Mouse (Mus musculus): Measurements from ENCODE around the gene B3gnt9. TPM values are rescaled to one million over a fixed set of nuclear protein-coding genes. Genes with fewer than 3 reads are reported as not detected.

Gene B3gnt9
- total RNA-seq, 2 experiments from 2014 or later = 1.8 to 3.5 TPM

DNA sequence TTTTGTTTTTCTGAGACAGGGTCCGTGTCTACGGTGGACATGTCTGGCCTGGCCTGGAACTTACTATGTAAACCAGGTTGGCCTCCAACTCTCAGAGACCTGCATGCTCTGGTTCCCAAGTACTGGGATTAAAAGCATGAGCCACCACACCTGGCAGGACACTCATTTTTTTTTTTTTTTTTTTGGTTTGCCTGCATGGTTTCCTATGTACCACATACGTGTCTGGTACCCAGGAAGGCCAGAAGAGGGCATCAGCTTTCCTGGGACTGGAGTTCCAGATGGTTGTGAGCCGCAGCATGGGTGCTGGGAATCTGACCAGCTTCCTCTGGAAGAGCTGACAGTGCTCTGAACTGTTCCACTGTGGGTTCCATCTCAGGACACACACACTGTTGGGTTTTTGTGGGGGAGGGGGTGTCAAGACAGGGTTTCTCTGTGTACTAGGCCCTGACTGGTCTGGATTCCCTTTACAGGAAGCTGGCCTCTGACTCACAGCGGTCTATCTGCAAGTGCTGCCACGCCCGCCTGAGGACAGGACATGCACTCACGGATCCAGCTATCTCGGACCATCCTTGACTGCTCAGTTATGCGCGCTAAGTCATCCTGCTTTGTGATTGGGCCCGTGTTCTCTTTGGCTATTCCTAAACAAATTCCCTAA is 6.5 kb upstream of the B3gnt9 start:
- Histone ChIP-seq H3K27ac (no peak overlapping the region), H3K4me3 (no peak overlapping the region)
- TF ChIP-seq CTCF (IDR thresholded peaks at IDR 0.05) = no peak
- no peak for DNase-seq
- intact Hi-C loops (cut with DNase I) = no loop called here

DNA sequence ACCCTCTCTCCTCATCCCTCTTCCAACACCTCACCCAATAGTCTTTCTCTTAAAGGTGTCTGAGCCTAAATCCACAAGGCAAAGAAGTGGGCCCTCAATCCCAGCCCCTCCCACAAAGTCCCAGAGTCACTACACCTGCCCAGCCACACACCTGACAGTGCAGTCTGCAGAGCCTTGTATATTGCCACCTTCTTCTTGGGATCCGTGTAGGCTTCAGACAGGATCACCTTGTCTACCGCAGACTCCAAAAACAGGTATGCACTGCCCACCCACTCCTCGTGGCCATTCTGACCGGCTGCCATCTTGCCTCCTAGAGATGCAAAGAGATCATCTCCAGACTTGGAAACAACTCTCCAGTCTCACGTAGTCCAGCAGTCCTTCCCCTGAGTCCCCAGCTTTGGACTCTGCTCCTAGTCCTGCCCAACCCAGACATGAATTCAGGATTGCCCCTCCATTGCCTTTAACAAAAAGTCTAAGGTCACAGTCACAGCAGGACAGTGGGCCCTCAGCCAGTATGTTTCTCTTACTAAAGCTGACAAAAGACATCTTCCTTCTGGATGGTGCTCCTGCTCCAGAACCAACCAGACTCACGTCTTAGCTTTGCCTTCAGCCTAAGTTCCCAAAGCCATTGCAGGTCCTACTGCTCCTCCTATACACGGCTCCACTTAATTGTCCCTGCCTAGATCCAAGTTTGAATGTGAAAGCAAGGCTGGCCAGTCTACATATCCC is 5.6 kb upstream of the B3gnt9 start:
- intact Hi-C loops (cut with DNase I) = no loop called here
- no peak overlapping the region for H3K4me3 ChIP-seq
- TF ChIP-seq CTCF (IDR thresholded peaks at IDR 0.05) = no peak
- no peak for DNase-seq
- no peak overlapping the region for H3K27ac ChIP-seq

DNA sequence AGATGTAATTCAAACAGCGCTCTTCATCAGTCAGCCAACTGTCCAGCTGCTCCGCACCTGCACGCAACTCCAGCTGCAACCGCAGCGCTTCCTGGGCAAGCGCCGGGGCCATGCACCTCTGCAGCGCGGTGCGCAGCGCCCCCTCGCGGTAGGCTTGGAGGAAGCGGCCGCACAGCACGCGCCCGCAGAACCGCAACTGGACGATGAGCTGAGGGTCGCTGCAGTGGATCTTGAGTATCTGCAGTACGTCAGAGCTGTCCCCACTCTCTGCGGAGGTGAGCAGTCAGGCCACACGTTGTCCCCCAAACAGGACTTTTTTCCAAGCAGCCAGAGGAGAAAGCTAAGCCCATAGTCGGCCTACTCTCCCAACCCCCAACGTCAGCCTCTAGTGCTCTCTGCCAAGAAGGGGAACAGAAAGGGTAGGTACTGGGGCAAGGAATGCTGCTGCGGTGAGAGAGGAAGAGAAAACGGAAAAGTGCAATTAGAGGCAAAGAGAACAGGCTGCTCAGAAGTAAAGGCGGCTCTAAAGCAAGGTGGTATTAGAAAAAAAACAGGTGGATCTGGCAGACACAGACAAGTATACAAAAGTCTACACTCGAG is 4.9 kb upstream of the B3gnt9 start:
- no peak overlapping the region for H3K27ac ChIP-seq
- peak; percentile 85 for DNase-seq
- intact Hi-C loops (cut with DNase I) = loop anchor here (1.0 to 2.0 kb wide), 2 partner anchors 122 to 139 kb away; no protein-coding TSS in a partner anchor
- peak; percentile 99; the same call in 1 of the 2 replicates for TF ChIP-seq CTCF (IDR thresholded peaks at IDR 0.05)
- peak overlapping the region; percentile 71 for H3K4me3 ChIP-seq

DNA sequence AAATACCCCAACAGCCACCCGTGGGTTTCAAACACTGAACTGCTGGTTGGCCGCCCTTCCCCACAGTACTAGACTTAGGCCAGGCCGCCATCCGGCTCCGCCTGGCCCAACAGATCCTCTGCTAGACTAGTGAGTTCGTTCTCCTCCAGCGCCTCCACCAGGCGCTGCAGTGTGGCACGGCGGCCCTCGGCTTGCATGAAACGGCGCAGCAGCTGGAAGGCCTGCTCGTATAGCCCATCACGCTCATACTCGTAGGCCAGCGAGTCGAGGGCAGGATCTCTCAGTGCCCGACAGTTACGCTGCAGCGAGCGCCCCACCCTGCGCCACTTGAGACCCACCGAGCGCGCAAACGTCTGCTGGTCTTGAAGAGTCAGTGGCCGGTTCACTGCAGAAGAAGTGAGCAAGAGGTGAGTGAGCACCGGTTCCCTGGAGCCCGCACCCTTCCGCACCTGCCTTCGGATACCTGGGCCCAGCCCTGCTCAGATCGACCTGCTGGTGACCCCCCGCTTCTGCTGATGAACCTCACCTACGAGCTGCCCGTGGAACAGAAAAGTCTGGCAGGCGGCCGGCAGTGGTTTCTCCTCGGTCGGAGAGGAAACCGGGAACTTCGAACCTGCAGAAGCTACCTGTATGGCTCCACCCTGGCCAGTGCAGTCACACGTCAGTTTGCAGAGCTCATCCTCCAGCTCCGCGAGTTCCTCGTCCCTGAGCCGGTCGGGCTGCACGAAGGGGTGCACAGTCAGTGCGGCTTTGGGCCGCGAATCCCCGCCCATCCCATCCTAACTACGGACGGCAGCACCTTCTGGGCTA is 4.2 kb upstream of the B3gnt9 start:
- no peak overlapping the region for H3K27ac ChIP-seq
- TF ChIP-seq CTCF (IDR thresholded peaks at IDR 0.05) = peak; percentile 6; the same call in 1 of the 2 replicates
- H3K4me3 ChIP-seq = peak overlapping the region; percentile 71
- peak; percentile 49 for DNase-seq
- intact Hi-C loops (cut with DNase I) = loop anchor here (1.0 to 2.0 kb wide), 2 partner anchors 121 to 138 kb away; no protein-coding TSS in a partner anchor

- Histone ChIP-seq H3K4me3 (no peak overlapping the region), H3K27ac (no peak overlapping the region)
- no peak for TF ChIP-seq CTCF (IDR thresholded peaks at IDR 0.05)
- intact Hi-C loops (cut with DNase I) = loop anchor here (2.0 kb wide), 1 partner anchor 137 kb away; no protein-coding TSS in a partner anchor
- DNase-seq = no peak
Measured at GRCm38 (mm10) chr8:105257318-105258114, 2.6 kb upstream of the B3gnt9 start.

DNA sequence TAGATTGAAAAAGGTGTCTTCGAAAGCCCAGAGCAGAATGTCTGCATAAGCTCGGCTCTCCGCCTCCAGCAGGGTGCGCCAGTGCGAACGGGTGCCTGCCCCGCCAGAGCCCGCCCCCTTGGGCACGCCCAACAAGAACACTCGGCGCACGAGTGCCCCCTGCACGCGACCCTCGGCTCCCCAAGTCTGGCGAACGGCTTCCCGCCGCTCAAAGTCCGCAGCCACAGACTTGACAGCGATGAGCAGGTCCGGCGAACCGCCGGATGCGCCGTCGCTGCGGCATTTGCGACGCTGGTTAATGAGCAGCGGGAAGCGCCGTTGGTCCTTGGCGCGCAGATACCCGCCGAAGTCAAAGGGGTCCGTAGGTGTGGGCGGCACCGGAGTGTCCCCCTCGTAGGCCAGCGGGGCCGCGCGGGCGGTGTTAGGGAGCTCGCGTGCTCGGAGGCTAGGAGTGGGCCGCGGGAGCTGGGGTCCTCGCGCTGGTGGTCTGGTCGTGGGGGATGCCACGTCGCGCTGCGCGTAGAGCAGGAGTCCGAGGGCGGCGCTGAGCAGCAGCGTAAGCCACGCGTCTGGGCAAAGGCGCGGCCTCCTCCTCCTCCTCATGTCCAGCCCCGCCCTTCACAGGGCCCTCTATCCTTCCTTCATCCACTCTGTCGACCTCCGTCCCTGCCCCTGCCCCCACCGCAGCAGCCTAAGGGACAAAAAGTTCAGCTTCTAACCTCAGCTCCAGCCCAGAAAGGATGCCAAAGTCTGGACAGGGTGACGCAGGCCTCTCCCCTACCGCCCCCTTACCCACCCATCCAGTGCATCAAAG is 594 bp downstream of the B3gnt9 start:
- intact Hi-C loops (cut with DNase I) = no loop called here
- peak overlapping the region; percentile 90 for H3K27ac ChIP-seq
- DNase-seq = peak; percentile 93
- TF ChIP-seq CTCF (IDR thresholded peaks at IDR 0.05) = peak; percentile 89
- H3K4me3 ChIP-seq = peak overlapping the region; percentile 90

GRCm38 (mm10) chr8:105253766-105254151 is 1.2 kb downstream of the B3gnt9 start:
- DNase-seq = no peak
- intact Hi-C loops (cut with DNase I) = no loop called here
- Histone ChIP-seq H3K4me3 (peak overlapping the region; percentile 90), H3K27ac (peak overlapping the region; percentile 90)
- TF ChIP-seq CTCF (IDR thresholded peaks at IDR 0.05) = no peak

DNA sequence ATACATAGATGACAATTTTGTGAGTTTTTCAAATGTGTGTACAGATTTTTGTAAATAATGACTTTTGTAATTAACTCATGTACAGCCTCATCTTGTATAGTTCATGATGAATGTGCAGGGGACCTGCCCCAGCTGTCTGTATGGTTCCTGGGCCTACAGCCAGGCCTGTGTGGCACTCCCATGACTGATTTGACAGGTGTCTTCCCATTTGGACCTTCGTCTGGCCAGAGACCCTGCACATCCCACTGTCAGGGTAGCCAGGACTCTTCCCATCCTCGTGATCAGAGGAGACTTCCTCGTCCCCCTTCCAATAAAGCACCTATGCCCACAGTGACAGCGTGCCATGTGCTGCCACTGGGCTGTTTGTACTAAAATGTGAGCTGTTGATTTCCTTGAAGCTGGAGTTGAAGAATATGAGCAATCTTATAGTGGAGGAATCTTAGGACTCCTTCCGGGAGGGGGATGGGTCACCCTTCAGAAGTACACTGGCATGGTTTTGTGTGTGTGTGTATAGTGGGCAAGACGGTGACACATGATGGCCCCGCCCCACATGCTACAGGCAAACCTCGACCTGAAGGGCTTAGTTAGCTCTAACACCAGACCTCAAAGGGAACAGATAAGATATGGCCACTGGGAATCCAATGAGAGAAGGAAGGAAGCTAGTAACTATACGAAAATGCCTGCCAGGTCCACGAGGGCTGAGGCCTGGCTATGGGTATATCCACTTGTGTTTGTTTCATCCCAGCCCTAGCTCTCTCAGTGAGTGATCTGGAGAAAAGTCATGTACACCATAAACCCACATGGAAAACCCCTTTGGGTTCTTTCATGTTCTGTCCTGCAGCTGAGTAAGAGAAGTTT is 2.0 kb downstream of the B3gnt9 start:
- Histone ChIP-seq H3K4me3 (peak overlapping the region; percentile 90), H3K27ac (no peak overlapping the region)
- no peak for DNase-seq
- intact Hi-C loops (cut with DNase I) = no loop called here
- TF ChIP-seq CTCF (IDR thresholded peaks at IDR 0.05) = no peak

- DNase-seq = no peak
- intact Hi-C loops (cut with DNase I) = no loop called here
Measured at GRCm38 (mm10) chr8:105251954-105252353, 3.0 kb downstream of the B3gnt9 start.

DNA sequence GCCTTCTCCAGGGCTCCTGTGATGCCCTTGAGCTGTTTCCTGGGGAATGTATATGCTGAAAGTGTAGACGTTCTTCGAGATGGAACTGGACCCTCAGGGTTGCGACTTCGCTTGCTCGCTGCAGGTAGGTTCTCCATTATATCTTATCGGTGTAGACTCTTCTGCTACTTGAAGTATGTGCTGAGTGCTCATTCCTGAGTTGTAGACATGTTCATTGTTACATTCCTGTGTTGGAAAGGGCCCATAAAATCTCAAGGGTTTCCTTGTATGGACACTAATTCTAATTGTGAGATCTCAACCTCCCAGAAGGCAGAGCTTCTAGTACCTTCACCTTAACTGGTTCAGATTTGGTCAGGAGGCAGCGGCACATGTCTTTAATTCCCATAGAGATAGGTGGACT is 13.9 kb downstream of the B3gnt9 start:
- Histone ChIP-seq H3K27ac (no peak overlapping the region), H3K4me3 (no peak overlapping the region)
- DNase-seq = no peak
- TF ChIP-seq CTCF (IDR thresholded peaks at IDR 0.05) = no peak
- intact Hi-C loops (cut with DNase I) = no loop called here

More at GRCm38 (mm10) chr8:105251954-105252353, 3.0 kb downstream of the B3gnt9 start:
- Histone ChIP-seq H3K4me3 (no peak overlapping the region), H3K27ac (no peak overlapping the region)
- no peak for TF ChIP-seq CTCF (IDR thresholded peaks at IDR 0.05)

Data from gastrocnemius, adult 2 months (tissue).